Mouse (Mus musculus) frontal cortex, adult 2 months (tissue): ENCODE results near the gene C330007P06Rik. TPM values are rescaled to one million over a fixed set of nuclear protein-coding genes. Genes with fewer than 3 reads are reported as not detected.
A peak's percentile ranks its signal among the peaks of the same experiment; 100 is the strongest.

ENCODE experiments used
- DNase-seq, 2 experiments: peaks; one replicate each; pipeline ENCODE4 v3.0.0; 2022; ENCODE audit warnings: low spot score in 1 of 2; ENCODE audit errors: extremely low spot score in 1 of 2
- polyA plus RNA-seq: library from polyadenylated mRNA; depleted of rRNA; stranded (reverse); fragments of >200 nt; gene quantifications from 2 replicates; pipeline ENCODE4 v1.2.3, GENCODE M21; 2012

The C330007P06Rik gene
- polyA plus RNA-seq, 1 experiment, result 29.0 TPM

DNA sequence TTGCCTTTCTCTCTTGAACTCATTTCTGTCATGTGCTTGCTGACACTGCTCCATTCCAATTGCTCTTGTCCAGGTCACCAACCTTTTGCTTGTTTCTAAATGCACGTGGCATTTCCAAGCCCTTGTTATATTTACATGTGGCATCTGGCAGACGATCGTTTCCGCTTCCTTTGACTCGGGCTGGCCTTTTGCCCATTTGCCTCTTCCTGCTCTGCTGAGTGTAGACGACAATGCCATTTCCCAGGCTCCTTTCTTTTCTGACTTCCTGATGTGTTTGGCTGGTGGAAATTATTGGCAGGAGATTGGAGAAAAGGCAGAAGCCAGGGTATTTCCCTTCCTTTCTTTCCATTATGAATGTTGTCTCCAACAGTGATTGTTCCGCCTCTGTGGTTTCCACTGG lies 34.5 kb downstream of the C330007P06Rik start:
- no peak for DNase-seq

DNA sequence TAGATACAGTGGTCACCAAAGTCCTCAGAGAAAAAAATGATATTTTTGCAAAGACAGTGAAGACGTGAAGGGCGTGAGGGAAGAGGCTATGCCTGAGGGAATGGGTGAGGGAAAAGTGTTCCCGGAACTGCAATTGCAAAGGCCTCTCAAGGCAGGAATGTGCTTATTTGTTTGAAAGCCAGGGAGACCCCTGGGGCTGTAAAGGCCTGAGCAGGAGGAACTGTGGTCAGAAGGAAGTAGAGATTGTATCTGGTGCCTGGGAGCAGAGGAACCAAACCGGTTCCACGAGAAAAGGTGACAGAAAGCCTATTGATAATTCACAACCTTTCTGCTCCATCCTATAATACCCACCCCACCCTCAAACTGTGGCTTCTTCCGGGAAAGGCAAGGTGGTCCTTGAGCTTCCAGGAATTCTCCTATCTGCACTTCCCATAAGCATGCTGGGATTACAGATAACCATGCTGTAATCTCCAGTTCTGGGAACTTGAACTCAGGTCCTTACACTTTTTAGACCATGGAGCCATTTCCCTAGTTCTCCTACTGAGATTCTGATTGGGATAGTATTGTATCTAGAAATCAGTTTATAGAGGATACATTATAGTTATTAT lies 36.7 kb downstream of the C330007P06Rik start:
- DNase-seq, result no peak

- peak in 1 of 2 experiments; percentile 79 for DNase-seq
Observed at GRCm38 (mm10) chrX:36833397-36834084, 40.4 kb downstream of the C330007P06Rik start.

DNA sequence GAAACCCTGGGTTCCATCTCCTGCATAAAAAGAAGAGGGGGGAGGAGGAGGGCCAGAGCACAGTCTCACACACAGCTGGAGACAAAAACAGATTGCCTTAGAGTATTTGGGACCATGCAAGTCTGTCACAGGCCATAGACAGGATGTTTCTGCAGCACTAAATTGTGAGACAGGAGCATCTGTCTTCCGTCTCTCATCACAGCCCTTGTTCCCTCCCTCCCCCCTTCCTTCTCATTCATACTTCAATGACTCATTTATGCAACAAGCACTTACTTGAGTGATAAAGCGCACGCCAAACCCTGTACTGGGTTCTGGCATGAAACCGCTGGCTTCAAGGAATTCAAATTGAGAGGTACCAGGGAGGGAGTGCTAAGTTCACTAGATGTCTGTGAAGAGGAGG lies 42.3 kb downstream of the C330007P06Rik start:
- DNase-seq, result peak in 1 of 2 experiments; percentile 48

DNA sequence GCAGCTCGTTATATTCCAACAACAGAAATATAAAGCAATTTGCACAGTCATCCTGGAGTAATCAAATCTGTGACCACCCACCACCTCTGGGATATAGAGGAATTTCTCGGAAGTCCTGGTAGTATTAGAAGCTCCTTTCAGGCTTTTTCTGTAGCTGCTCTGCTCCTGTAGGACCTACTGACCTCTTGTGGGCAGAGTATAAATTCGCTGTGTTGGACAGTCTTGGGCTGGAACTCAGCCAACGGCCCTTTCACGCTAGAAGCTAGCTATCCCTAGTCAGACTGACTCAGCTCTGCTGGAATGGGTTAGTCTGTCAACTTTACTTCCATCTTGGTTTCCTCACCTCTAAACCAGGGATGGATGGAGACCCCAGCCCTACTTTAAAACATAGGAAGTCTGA lies 43.6 kb downstream of the C330007P06Rik start:
- DNase-seq, result no peak

DNA sequence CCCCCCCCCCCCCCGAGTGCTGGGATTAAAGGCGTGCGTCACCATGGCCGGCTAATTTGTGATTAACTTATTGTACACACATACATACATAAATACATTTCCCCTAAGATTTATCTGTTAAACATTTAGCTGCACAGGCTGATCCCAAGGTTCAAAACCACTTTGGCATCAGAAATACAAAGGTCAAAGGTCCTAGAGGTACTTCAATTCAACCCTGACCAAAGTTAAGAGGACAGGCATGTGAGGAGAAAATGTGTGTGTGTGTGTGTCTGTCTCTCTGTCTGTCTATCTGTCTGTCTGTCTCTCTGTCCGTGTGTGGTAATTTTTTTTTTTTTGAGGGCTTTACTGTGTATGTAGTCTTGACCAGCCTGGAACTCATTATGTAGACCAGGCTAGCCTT lies 47.0 kb downstream of the C330007P06Rik start:
- DNase-seq, result no peak

- DNase-seq, result no peak
Observed at GRCm38 (mm10) chrX:36825032-36825431, 48.9 kb downstream of the C330007P06Rik start.

GRCm38 (mm10) chrX:36823932-36824711 lies 49.8 kb downstream of the C330007P06Rik start:
- no peak for DNase-seq

GRCm38 (mm10) chrX:36820201-36820600 lies 53.7 kb downstream of the C330007P06Rik start:
- DNase-seq, result peak in 1 of 2 experiments; percentile 38

GRCm38 (mm10) chrX:36819575-36819974 lies 54.3 kb downstream of the C330007P06Rik start:
- DNase-seq, result no peak

- DNase-seq, result no peak
Observed at GRCm38 (mm10) chrX:36816953-36817441, 56.9 kb downstream of the C330007P06Rik start.

GRCm38 (mm10) chrX:36816368-36816899 lies 57.5 kb downstream of the C330007P06Rik start:
- DNase-seq, result no peak

DNA sequence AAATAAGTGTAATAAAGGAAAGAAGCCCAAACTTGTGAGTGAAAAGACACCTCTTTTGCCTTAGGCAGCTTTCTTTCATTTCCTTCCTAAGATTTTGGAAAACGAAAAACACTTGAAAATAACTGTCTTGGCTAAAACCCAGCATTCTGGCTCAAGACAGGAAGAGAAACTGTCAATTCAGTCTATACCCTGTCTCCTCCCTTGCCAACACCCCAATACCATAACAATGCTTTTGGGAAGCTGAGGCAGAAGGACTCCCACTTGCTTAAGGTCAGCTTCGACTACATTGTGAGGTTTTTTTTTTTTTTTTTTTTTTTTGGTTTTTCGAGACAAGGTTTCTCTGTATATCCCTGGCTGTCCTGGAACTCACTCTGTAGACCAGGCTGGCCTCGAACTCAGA lies 58.5 kb downstream of the C330007P06Rik start:
- DNase-seq, result no peak

DNA sequence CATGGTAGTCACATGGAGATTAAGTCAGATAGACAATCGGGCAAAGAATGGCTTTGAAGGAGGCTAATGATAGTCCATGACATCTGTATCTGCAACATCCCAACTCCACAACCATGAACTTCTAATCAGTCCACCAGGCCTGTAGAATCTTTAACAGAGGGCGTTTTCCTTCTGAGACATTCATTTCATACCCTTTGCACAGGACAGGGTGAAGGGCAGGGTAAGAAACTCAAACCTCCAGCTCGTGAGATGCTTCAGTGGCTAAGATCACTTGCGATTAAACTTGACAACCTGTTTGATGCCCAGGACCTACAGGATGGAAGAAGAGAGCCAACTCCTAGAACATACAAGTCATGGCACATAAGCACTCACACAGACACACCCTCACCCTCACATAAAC lies 58.9 kb downstream of the C330007P06Rik start:
- DNase-seq, result no peak

- no peak for DNase-seq
Observed at GRCm38 (mm10) chrX:36814161-36814836, 59.6 kb downstream of the C330007P06Rik start.

- DNase-seq, result peak in 1 of 2 experiments; percentile 32
Observed at GRCm38 (mm10) chrX:36811377-36811776, 62.5 kb downstream of the C330007P06Rik start.

DNA sequence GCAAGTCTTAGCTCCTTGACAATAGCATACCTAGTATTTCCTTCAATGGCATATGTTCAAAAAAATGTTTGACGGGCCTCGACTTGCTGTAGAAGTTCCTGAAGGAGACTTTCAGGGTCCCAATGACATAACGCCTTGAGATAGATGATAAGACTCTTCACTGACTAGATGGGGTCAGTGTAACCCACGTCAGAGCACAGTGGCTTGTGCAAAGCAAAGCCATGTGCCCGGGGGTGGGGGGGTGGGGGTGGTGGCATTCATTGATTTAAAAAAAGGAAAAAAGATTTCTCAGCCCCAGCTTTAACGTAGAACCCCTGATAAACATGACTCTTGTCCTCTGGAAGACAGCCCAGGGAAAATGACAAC lies 65.6 kb downstream of the C330007P06Rik start:
- DNase-seq, result no peak

DNA sequence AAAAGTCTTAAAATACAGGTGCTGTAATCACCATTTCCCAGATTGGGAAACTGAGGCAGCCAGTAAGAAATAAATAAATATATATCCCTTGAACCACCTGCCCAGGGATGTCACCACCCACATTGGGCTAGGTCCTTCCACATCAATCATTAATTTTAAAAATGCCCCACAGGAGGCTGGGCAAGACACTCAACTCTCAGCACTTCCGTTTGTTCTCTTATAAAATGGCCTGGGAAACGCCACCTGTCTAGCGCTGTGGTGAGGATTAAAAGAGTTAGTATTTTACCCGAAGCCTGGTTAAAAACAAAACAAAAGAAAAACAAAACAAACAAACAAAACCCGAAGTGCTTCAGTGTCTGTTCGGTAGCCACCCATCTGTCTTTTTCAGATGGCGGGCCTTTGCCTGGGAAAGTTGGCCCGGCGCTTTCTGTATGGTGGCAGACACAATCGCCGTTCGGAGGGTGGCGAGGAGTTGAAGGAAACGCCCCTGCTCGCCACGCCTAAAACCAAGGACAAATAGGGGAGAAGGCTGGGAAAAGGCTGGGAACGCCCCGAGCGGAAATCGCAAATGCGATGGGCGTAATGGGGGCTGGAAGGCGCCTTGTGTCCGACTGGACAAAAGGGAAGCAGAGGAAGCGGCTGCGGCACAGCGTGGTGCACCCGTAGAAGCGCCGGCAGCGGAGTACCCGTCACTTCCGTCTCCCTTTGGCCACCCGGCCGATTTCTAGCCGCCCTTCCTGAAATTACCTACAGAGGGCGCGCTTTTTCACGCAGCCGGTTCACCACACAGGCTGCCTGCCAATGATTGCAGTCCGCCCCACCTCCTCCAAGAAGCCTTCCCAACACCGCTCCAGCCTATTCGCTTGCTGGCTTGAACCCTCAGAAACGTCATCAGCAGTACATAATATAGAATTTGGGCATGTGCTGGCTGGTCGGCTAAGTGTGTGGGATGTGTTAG lies 66.3 kb downstream of the C330007P06Rik start:
- peak; percentile 82 to 89 for DNase-seq

DNA sequence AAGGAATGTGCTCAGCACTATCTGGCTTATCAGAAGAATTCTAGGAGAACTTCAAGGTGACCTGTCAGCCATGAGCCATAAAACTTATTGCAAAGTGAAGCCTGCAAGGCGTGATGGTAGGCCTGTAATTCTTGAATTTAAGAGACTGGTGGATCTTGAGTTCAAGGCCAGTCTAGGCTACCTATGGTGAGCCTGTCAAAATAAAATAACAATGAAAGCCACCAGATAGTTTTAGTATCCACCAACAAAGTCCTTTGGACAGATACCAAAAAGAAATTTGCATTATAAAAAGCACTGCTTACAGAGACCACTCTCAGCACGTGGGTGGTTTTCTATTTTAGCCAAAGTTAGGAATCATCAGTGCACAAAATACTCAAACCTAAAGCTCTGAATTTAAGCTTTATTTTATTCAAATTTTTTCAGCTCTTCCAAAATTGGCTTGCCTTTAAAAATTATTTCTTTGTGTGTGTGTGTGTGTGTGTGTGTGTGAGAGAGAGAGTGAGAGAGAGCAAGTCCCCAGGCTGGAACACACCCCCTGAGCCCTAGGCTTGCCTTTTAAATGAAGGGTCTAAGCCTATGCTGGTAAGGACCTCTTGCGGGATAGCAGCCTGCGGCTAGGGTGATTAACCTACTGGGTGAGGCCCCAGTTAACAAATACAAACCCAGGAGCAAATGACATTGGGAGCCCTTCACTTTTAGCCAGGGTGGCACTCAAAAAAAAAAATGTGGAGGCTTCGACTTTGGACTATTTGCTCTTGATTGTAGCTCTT lies 68.3 kb downstream of the C330007P06Rik start:
- no peak for DNase-seq
